Mouse (Mus musculus): ENCODE results near the gene Mob2. TPM values are rescaled to one million over a fixed set of nuclear protein-coding genes. Genes with fewer than 3 reads are reported as not detected.
A peak's percentile ranks its signal among the peaks of the same experiment; 100 is the strongest.

Gene Mob2
- total and polyA plus RNA-seq, 3 experiments = 22.4 to 30.5 (median 27.3) TPM

DNA sequence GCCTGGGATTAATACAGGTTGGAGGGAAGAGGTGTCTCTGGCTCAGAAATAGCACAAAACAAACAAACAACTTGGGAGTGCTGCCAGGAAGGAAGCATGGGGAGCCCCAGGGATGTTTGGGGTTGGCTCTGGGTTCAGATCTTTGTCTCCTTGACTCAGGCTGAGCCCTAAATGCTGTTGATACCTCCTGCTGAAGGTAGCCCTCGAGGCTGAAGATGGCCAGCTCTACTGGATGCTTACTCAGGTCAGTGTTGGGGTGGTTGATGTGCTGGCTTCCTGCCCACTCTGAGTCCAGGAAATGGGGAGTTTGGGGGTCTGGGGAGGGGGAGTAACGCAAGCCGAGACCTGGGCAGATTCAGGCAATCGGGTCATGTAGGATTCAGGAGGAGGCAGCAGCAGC lies 35.8 kb upstream of the Mob2 start:
- no peak overlapping the region for H3K4me2 ChIP-seq (ENCODE audit: insufficient read depth, low read depth, poor library complexity, severe bottlenecking)
- no peak overlapping the region for H3K4me3 ChIP-seq (replicated peaks in 1 of 3; ENCODE audit: low read depth in 2 of 3, low read length in 2 of 3, poor library complexity in 1 of 3)
- in situ Hi-C loops (cut with MboI; ENCODE audit: low pct_ligation_motif_present, low pct_unique_long_range_greater_than_20kb, low sequenced_read_pairs) (no loop called here), dilution Hi-C loops (cut with MboI; ENCODE audit: extremely low pct_ligation_motif_present, extremely low pct_unique_long_range_greater_than_20kb, low sequenced_read_pairs) (no loop called here)
- no peaks in the 10 kb centered on the region for H3K79me2 ChIP-seq (replicated peaks; ENCODE audit: control insufficient read depth, extremely low read depth, insufficient read depth, poor library complexity, severe bottlenecking)
- no peaks in the 10 kb centered on the region for H3K36me3 ChIP-seq (replicated peaks in 1 of 2; ENCODE audit: control insufficient read depth in 1 of 2, insufficient read depth in 1 of 2, low read length in 1 of 2)
- H3K27ac ChIP-seq (ENCODE audit: insufficient read depth, low read depth) = no peak overlapping the region
- no peak overlapping the region for H3K9ac ChIP-seq (ENCODE audit: insufficient read depth, low read depth)
- peaks cover 94% of the 10 kb centered on the region for H3K27me3 ChIP-seq (replicated peaks)
- no peaks in the 10 kb centered on the region for H3K9me3 ChIP-seq (replicated peaks; ENCODE audit: low read length)
- TF ChIP-seq RCOR1 (conservative IDR thresholded peaks at IDR 0.05; ENCODE audit: low read depth, low read length) (no peak), MAFK (IDR thresholded peaks at IDR 0.05; ENCODE audit: insufficient replicate concordance, low read length) (no peak), RAD21 (IDR thresholded peaks at IDR 0.05; ENCODE audit: low read depth, low read length) (no peak), CHD2 (IDR thresholded peaks at IDR 0.05; ENCODE audit: low read length) (no peak), ZC3H11A (IDR thresholded peaks at IDR 0.05; ENCODE audit: low read depth, low read length) (no peak), JUN (IDR thresholded peaks at IDR 0.05; ENCODE audit: insufficient read depth, low read depth, low read length) (no peak), MAZ (IDR thresholded peaks at IDR 0.05; ENCODE audit: low read depth, low read length) (no peak), CHD1 (IDR thresholded peaks at IDR 0.05; ENCODE audit: low read depth, low read length) (no peak), MAX (IDR thresholded peaks at IDR 0.05; ENCODE audit: low read length) (no peak), PAX5 (IDR thresholded peaks at IDR 0.05; ENCODE audit: low read length) (no peak), SMC3 (IDR thresholded peaks at IDR 0.05; ENCODE audit: low read depth, low read length) (no peak), USF2 (conservative IDR thresholded peaks at IDR 0.05; ENCODE audit: low read depth, low read length) (no peak)
- no peak for DNase-seq (ENCODE audit: extremely low read depth)
- H3K4me1 ChIP-seq (ENCODE audit: control insufficient read depth in 1 of 2, insufficient read depth in 2 of 2) = peaks cover 5 to 19% of the 10 kb centered on the region in 2 experiments; a peak in 3 of 4 replicates

DNA sequence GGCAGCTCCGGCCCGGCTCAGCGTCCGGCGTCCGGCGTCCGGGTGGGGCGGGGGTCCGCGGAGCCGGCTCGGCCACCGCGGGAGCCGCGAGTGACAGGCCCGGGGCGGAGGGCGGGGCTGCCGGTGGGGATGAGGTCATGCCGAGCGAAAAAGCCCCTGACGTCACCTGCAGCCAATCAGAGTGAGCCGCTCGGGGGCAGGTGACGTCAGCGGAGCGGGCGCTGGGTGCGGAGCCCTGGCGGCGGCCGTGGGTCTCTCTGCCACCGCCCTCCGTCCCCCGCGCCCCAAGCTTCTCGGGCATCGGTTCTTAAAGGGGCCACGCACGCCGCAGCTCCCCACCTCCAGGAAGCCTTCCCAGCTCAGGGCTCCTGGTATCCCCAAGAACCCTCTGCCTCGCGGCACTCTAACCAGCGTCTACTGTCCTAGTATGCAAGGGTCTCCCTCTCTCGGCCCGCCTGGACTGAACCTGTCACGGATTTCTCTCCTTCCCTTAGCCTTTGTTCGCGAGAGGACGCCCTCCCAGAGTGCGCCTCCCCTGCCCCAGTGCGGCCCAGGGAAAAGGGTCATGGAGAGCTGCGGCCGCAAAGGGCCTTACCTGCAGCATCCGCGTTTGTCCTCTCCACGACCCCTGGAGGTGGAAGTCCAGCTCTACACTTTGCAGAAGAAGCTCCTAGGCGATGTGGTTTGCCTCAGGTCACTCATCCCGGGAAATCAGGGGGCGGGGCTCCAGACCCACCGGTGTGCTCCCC lies 34.5 kb upstream of the Mob2 start, which contains the start of gene Dusp8:
Dusp8 (minus strand) TSS at position 661 of the 749 bp plus-strand sequence.
- dilution Hi-C loops (cut with MboI; ENCODE audit: extremely low pct_ligation_motif_present, extremely low pct_unique_long_range_greater_than_20kb, low sequenced_read_pairs) = no loop called here
- Histone ChIP-seq H3K4me1 (ENCODE audit: control insufficient read depth in 1 of 2, insufficient read depth in 2 of 2) (peaks cover 5 to 19% of the 10 kb centered on the region in 2 experiments; a peak in 3 of 4 replicates), H3K9me3 (replicated peaks; ENCODE audit: low read length) (no peaks in the 10 kb centered on the region), H3K36me3 (replicated peaks in 1 of 2; ENCODE audit: control insufficient read depth in 1 of 2, insufficient read depth in 1 of 2, low read length in 1 of 2) (no peaks in the 10 kb centered on the region), H3K4me3 (replicated peaks in 1 of 3; ENCODE audit: low read depth in 2 of 3, low read length in 2 of 3, poor library complexity in 1 of 3) (peak within 1 kb of the TSS; percentile 51 to 78 (median 57)), H3K27me3 (replicated peaks) (peaks cover 94% of the 10 kb centered on the region), H3K27ac (ENCODE audit: insufficient read depth, low read depth) (no peak within 1 kb of the TSS), H3K9ac (ENCODE audit: insufficient read depth, low read depth) (peak within 1 kb of the TSS; percentile 60), H3K4me2 (ENCODE audit: insufficient read depth, low read depth, poor library complexity, severe bottlenecking) (peak within 1 kb of the TSS; percentile 92), H3K79me2 (replicated peaks; ENCODE audit: control insufficient read depth, extremely low read depth, insufficient read depth, poor library complexity, severe bottlenecking) (no peaks in the 10 kb centered on the region)
- TF ChIP-seq POLR2A (IDR thresholded peaks at IDR 0.05; ENCODE audit: low read depth, low read length) = peak; percentile 60
- peak; percentile 62; the same call in 1 of the 2 replicates for TF ChIP-seq MAZ (IDR thresholded peaks at IDR 0.05; ENCODE audit: low read depth, low read length)
- TF ChIP-seq BHLHE40 (IDR thresholded peaks at IDR 0.05; ENCODE audit: low read depth, low read length) = no peak
- TF ChIP-seq ETS1 (conservative IDR thresholded peaks at IDR 0.05; ENCODE audit: low read depth, low read length) = peak; percentile 26; the same call in 1 of the 2 replicates
- no peak for TF ChIP-seq CHD1 (IDR thresholded peaks at IDR 0.05; ENCODE audit: low read depth, low read length)
- TF ChIP-seq KAT2A (IDR thresholded peaks at IDR 0.05; ENCODE audit: insufficient replicate concordance, low read length) = no peak
- TF ChIP-seq E2F4 (IDR thresholded peaks at IDR 0.05; ENCODE audit: insufficient replicate concordance, low read depth, low read length) = no peak
- peak; percentile 99 for TF ChIP-seq MEF2A (IDR thresholded peaks at IDR 0.05; ENCODE audit: borderline replicate concordance, low read depth, low read length)
- TF ChIP-seq MAX (IDR thresholded peaks at IDR 0.05; ENCODE audit: low read length) = no peak
- peak; percentile 9 for TF ChIP-seq USF1 (IDR thresholded peaks at IDR 0.05; ENCODE audit: low read depth, low read length)
- no peak for TF ChIP-seq RAD21 (IDR thresholded peaks at IDR 0.05; ENCODE audit: low read depth, low read length)
- peak; percentile 22; the same call in 1 of the 2 replicates for TF ChIP-seq MXI1 (IDR thresholded peaks at IDR 0.05; ENCODE audit: low read depth, low read length)
- no peak for TF ChIP-seq EP300 (IDR thresholded peaks at IDR 0.05; ENCODE audit: low read length)
- peak; percentile 27; the same call in 1 of the 2 replicates for TF ChIP-seq ELF1 (IDR thresholded peaks at IDR 0.05; ENCODE audit: low read depth, low read length)
- no peak for TF ChIP-seq IRF4 (IDR thresholded peaks at IDR 0.05; ENCODE audit: low read depth, low read length)
- peak; percentile 47 for TF ChIP-seq SMC3 (IDR thresholded peaks at IDR 0.05; ENCODE audit: low read depth, low read length)
- peak; percentile 70 for TF ChIP-seq JUND (conservative IDR thresholded peaks at IDR 0.05; ENCODE audit: low read depth, low read length)
- TF ChIP-seq JUN (IDR thresholded peaks at IDR 0.05; ENCODE audit: insufficient read depth, low read depth, low read length) = peak; percentile 96
- TF ChIP-seq ZMIZ1 (IDR thresholded peaks at IDR 0.05; ENCODE audit: low read depth, low read length) = 0 out of 2 replicates have a peak, but pooled peaks have one; percentile 35
- TF ChIP-seq CTCF (conservative IDR thresholded peaks at IDR 0.05 in 1 of 2, IDR thresholded peaks at IDR 0.05 in 1 of 2; ENCODE audit: low read depth in 2 of 2, low read length in 2 of 2) = peak in 1 of 2 experiments; percentile 57; a peak in 2 of 4 replicates
- in situ Hi-C loops (cut with MboI; ENCODE audit: low pct_ligation_motif_present, low pct_unique_long_range_greater_than_20kb, low sequenced_read_pairs) = no loop called here
- peak; percentile 78 for DNase-seq (ENCODE audit: extremely low read depth)
